Mouse (Mus musculus): ENCODE measurements at regions not wholly inside any gene's neighbourhood (a gene's known extent, or its start where the extent isn't known, plus 50 kb on each side); places are given as distances from the start of the nearest gene placed in this dataset.
A peak's percentile ranks its signal among the peaks of the same experiment; 100 is the strongest.

DNA sequence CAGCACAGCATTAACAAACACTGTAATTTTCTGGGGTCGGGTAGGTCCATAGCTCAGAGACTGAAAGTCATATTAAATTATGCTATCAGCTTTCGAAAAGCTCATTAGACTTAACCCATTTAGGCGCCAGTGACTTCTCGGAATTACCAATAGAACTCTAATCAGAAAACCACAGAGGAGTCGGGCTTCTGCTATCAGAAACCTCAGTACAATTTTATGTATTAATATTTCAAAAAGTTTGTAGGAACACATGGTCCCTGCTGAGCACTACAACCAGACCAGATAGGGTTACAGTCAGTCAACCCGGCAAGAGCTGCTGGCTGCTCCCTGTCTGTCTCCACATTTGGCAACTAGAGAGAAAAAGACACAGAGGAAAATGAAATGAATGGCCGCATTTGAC is 647.3 kb upstream of the Pabpc4l start:
- no peak for ATAC-seq (replicated peaks; ENCODE audit: poor library complexity)

- peak; percentile 48; the same call in 1 of the 2 replicates for ATAC-seq (replicated peaks; ENCODE audit: poor library complexity)
Observed at GRCm38 (mm10) chr3:47051563-47051962, 603.5 kb upstream of the Pabpc4l start.

DNA sequence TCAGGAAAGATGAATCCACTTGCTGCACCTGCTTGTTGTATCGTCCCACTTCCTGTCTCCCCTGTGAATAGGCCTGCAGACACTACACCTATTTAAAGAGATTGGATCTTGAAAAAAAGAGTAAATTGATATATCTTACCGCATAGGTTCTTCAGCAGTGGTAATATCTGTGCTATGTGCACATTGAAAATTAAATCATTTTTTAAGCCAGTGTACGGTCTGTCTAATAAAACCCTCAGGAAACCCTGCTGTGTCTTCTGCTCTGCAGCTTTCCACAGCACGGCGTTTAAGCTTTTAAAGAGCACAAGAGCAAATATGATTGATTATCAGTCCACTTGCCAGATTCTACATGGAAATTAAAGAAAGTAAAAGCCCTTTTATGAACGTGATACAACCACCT is 577.7 kb upstream of the Pabpc4l start:
- ATAC-seq (replicated peaks; ENCODE audit: poor library complexity), result no peak

DNA sequence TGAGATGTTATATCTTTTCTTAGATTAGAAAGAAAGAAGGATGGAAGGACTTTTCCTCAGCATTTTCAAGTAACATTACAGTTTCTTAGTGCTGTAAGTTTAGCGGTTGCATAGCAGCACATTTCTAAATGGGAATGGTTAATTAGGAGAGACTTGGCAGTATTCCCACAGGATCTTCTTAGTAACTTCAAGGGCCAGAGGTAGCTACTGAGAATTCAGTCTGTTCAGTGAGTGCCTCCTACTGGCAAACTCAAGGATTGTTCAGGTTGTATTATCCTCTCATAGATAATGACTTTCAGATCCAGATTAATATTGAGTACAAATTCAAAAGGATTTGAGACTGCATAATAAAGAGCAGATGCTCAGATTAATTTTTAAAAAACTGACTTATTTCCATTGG is 571.3 kb upstream of the Pabpc4l start:
- ATAC-seq (replicated peaks; ENCODE audit: poor library complexity), result no peak

DNA sequence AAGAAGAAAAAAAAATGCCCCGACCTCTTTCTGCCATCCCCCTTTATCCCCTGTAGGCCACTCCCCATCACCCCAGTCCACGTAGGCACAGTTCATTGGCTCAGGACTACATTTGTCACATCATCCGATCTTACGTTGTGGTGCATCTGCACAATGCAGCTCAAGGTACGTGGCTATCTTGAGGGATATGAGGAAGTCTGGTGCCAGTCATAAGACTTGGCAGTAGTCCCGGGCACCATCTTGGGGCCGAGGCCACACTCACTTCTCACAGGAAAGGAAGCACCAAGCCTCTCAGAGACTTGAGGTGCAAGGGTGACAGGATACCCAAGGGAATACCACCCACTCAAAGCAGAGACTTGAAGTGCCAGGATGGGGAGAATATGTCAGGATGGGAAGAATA is 570.5 kb upstream of the Pabpc4l start:
- ATAC-seq (replicated peaks; ENCODE audit: poor library complexity), result no peak

- ATAC-seq (replicated peaks; ENCODE audit: poor library complexity), result no peak
Observed at GRCm38 (mm10) chr3:47010459-47010858, 562.4 kb upstream of the Pabpc4l start.

DNA sequence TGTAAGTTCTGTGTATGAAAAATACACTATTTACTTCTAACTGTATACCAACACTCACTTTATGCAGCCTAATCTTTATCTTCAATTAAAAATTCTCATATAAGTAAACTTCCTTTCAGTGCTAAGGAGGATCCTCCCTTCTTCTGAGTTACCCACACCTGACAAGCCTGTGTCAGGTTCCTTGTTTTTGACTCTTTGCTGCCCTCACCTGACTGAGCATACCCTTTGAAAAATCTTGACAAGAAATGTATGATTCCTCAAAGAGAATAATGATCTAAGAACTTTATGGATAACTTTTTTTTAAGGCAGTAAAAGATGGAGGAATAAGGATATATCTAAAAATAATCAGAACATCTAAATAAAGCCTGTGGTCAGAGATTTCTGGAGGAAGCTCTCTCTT is 550.9 kb upstream of the Pabpc4l start:
- ATAC-seq (replicated peaks; ENCODE audit: poor library complexity), result no peak

DNA sequence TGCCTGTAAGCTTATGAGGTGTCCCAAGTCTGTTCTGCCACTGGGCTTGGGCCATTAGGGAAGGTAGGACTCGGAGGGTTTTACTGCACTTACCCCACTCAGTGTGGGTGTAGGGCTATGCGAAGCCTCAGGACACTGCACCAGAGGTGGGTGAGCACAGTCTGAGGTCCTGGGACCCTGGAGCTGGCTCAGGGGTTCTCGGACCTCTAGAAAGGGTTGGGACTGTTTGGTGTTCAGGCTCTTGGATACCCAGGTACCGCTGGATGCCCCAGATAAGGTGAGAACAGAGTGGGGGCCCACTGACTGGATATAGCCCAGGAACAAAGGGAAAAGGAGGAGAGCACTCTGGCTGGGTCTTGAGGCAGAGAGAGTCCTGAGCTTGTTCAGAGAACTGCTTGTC is 522.7 kb upstream of the Pabpc4l start:
- no peak for ATAC-seq (replicated peaks; ENCODE audit: poor library complexity)

DNA sequence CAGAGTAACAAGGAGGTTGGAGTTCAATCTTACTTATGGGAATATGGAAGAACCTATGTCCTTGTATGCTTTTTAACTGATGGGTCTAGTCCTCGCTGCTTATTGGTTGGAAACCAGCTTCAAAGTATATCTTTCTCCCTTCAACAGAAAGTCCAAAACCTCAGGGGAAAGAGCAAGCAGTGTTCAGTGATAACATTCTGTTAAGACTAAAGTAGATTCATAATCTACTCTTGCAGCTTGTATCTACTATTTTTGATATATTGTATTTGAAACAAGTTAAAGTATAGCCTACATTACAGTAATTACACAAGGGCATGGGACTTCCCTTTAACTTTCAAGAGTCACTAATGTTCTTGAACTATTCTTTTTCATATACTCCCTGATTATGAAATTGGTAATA is 522.0 kb upstream of the Pabpc4l start:
- no peak for ATAC-seq (replicated peaks; ENCODE audit: poor library complexity)

GRCm38 (mm10) chr3:46951391-46951790 is 503.4 kb upstream of the Pabpc4l start:
- ATAC-seq (replicated peaks; ENCODE audit: poor library complexity), result no peak

- no peak for ATAC-seq (replicated peaks; ENCODE audit: poor library complexity)
Observed at GRCm38 (mm10) chr3:46937751-46938150, 489.7 kb upstream of the Pabpc4l start.

- ATAC-seq (replicated peaks; ENCODE audit: poor library complexity), result no peak
Observed at GRCm38 (mm10) chr3:46891057-46891736, 443.2 kb upstream of the Pabpc4l start.

- ATAC-seq (replicated peaks; ENCODE audit: poor library complexity), result no peak
Observed at GRCm38 (mm10) chr3:46875848-46876247, 427.8 kb upstream of the Pabpc4l start.

DNA sequence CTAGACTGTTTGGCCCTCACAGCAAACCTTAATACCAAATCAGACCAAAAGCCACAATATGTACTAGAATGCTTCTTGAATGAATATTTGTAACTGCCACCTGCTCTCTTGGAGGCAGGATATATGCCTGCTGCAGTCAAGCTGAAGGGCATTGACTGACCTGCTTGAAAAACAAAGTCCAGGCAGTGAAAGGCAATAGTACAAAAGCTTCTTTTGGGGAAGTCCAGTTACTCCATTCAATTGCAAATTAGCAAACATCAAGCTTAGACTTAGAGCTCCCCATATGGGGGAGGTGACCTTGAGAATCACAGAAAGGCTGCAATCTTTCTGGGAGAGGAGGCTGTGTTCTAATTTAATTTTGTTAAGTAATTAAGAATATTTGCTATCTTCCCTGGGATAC is 422.9 kb upstream of the Pabpc4l start:
- no peak for ATAC-seq (replicated peaks; ENCODE audit: poor library complexity)

DNA sequence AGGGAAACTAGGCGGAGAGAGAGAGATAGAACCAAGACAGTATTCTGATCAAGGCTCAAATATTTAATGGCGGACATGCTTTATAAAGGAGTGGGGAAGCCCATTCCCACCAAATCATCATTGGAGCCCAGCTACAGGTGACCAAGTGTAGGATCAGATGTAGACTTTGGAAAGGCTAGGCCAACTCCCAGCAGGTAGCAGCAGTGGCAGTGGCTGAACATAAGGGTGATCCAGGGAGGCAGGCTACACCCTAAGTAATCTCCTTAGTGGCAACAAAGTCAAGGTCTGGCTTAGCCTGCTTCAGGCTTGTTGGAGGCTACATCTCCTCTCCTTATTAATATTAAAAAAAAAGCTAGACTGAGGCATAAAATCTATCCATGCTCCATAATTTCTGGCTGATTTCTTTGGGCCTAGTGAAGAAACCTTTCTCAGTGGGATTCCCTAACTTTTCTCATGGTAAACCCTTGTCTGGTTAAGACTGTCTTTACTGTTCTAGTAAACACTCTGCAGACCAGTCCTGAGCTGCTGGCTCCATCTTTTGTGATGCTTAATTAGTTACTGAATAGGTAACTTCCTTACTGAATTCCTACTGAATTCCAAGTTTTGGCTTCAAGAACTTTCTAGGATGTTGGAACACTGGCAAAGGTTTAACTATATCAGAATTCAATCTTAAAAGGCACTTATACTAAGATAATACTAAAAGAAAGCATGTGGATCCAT is 421.7 kb upstream of the Pabpc4l start:
- ATAC-seq (replicated peaks; ENCODE audit: poor library complexity), result no peak

DNA sequence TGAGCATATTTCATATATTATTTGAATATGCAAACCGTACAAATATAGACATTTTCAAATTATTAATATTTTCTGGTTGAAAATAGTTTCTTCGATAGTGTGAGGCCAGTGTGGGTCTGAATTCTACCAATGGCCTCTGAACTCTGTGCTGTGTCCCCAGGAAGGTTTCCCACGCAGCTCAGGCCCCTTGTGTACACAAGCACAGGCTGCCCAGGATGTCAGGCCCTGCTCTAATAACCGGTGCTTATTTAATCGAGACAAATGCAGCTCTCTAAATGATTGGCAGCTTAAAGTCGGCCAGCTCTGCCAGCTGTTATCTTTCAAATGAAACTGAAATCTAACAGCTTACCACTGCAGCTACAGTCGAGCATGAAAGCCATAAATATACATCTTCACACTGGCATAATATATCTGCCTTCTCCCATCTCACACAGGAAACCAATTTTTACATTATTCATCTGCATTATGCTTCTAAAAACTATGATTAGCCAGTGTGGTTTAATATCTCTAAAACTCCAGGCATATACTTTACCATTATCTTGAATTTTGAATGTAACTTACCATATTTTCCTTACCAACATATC is 400.5 kb upstream of the Pabpc4l start:
- no peak for ATAC-seq (replicated peaks; ENCODE audit: poor library complexity)

GRCm38 (mm10) chr3:46828676-46829075 is 380.7 kb upstream of the Pabpc4l start:
- ATAC-seq (replicated peaks; ENCODE audit: poor library complexity), result no peak
